Mouse (Mus musculus) midbrain, embryonic 15.5 days (tissue): Measurements from ENCODE around the gene Bbs9. TPM values are rescaled to one million over a fixed set of nuclear protein-coding genes. Genes with fewer than 3 reads are reported as not detected.

Source experiments
- ATAC-seq: fragments of 200-750 bp; cut with Nextera tagmentation; replicated peaks from 2 replicates; pipeline ENCODE4 v1.8.0; 2017; ENCODE audit warnings: moderate TSS enrichment
- H3K27ac ChIP-seq: fragments of 300-500 bp; sonication (generic); 2 replicates; pipeline ENCODE4 v1.5.1; 2015; ENCODE audit warnings: mild to moderate bottlenecking, inconsistent platforms
- H3K27me3 ChIP-seq: fragments of 300-500 bp; sonication (generic); replicated peaks from 2 replicates; pipeline ENCODE4 v1.6.1; 2015; ENCODE audit warnings: inconsistent platforms
- H3K36me3 ChIP-seq: fragments of 300-500 bp; sonication (generic); replicated peaks from 2 replicates; pipeline ENCODE4 v1.6.1; 2015; ENCODE audit warnings: inconsistent platforms
- H3K4me1 ChIP-seq: fragments of 300-500 bp; sonication (generic); 2 replicates; pipeline ENCODE4 v1.6.1; 2015; ENCODE audit warnings: inconsistent platforms
- H3K4me2 ChIP-seq: fragments of 300-500 bp; sonication (generic); 2 replicates; pipeline ENCODE4 v1.6.1; 2015; ENCODE audit warnings: inconsistent platforms, mild to moderate bottlenecking, moderate library complexity
- H3K4me3 ChIP-seq: fragments of 300-500 bp; sonication (generic); 2 replicates; pipeline ENCODE4 v1.5.1; 2015; ENCODE audit warnings: mild to moderate bottlenecking, inconsistent platforms
- H3K9ac ChIP-seq: fragments of 300-500 bp; sonication (generic); 2 replicates; pipeline ENCODE4 v1.6.1; 2015; ENCODE audit warnings: mild to moderate bottlenecking, inconsistent platforms
- H3K9me3 ChIP-seq: fragments of 300-500 bp; sonication (generic); 2 replicates; pipeline ENCODE4 v1.6.1; 2016; ENCODE audit warnings: inconsistent platforms
- WGBS: fragments of 180-500 bp; shearing (Covaris S2); methylation state at CpG from one replicate; pipeline ENCODE4 v1.1.7; 2015; ENCODE audit warnings: mixed read lengths; 5-methylcytosine and 5-hydroxymethylcytosine counted together
- polyA plus RNA-seq: library from polyadenylated mRNA; unstranded; fragments of >200 nt; fragmentation: Nextera tagmentation; extraction: Ambion mirVana; gene quantifications from 2 replicates; pipeline ENCODE4 v1.2.1, GENCODE M21; 2015

Gene Bbs9
- polyA plus RNA-seq, 1 experiment from 2014 or later = 25.0 TPM

DNA sequence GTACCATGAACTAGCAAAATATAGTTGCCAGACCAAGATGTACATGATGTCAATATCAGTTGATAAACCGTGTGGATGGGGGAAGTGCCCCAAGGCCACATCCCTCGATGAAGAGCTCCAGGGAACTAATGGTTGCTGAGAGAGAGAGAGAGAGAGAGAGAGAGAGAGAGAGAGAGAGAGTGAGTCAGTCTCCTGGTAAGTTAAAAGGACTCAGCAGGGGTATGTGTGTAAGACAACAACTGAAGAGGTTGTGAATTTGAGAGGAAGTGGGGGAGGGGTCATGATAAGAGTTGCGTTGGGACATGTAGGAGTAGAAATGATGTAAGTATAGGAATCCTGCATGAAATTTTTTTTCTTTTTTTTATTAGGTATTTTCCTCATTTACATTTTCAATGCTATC, 150.5 kb downstream of the Bbs9 start:
- H3K9ac ChIP-seq = no peak overlapping the region
- 89% methylated on average over 3 of the region's 3 CpGs for WGBS
- H3K27me3 ChIP-seq = no peaks in the 10 kb centered on the region
- no peaks in the 10 kb centered on the region for H3K4me1 ChIP-seq
- no peak for ATAC-seq
- no peak overlapping the region for H3K27ac ChIP-seq
- H3K4me2 ChIP-seq = no peak overlapping the region
- H3K36me3 ChIP-seq = no peaks in the 10 kb centered on the region
- H3K9me3 ChIP-seq = no peaks in the 10 kb centered on the region
- no peak overlapping the region for H3K4me3 ChIP-seq

DNA sequence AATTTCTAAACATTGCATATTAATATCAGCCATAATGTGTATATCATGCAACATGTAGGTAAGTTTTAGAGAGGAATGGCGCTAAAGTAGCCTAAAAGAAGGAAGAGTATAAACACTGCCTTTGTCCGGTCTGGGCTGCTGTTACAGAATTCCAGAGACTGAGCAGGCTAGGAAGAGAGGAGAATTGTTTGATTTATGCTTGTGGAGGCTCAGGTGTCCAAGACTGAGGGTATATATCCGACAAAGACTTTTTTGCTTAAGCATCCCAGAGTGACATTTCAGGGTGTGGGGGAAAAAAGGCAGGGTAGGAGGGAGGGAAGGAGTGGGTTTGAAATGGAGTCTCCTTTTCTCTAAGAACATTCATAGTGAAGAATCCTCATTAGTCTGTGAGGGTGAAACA, 152.4 kb downstream of the Bbs9 start:
- no peaks in the 10 kb centered on the region for H3K9me3 ChIP-seq
- 90% methylated on average over 3 of the region's 3 CpGs for WGBS
- no peak overlapping the region for H3K4me2 ChIP-seq
- ATAC-seq = no peak
- no peak overlapping the region for H3K9ac ChIP-seq
- H3K27ac ChIP-seq = no peak overlapping the region
- H3K36me3 ChIP-seq = no peaks in the 10 kb centered on the region
- no peak overlapping the region for H3K4me3 ChIP-seq
- H3K27me3 ChIP-seq = no peaks in the 10 kb centered on the region
- no peaks in the 10 kb centered on the region for H3K4me1 ChIP-seq

DNA sequence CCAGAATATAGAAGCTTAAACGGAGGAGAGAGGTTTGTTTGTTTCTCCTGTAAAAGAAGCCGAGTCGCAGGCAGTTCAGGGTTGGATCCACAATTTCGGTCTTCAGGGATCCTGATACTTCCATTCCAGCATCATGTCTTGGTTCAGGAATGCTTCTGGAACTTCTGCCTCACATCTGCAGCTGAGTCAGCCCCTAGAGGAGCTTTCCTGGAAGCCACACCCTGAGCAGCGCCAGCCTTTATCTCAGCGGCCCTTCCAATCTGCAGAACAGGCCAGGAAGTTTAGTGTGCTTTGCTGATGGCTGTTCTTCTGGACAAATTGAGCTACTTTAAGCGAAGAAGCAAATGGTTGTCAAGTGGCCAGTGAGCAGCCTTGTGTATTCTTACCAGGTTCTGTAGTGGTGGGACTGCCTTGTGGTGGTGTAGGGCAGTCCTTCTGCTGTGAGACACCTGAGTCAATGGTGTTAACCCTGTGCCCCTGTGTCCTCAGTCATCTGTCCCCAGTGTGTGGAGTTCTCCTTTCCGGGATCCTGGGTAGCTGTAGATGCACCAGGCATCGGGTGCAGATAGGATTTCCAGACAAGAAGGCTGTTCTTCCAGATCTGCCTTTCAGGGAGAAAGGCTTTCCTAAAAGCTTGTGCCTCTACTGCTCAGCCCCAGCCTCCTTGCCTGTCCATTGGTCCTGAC, 157.4 kb downstream of the Bbs9 start:
- 92% methylated on average over 9 of the region's 9 CpGs for WGBS
- no peak for ATAC-seq
- Histone ChIP-seq H3K9ac (no peak overlapping the region), H3K4me1 (no peaks in the 10 kb centered on the region), H3K27ac (no peak overlapping the region), H3K9me3 (no peaks in the 10 kb centered on the region), H3K36me3 (no peaks in the 10 kb centered on the region), H3K4me3 (no peak overlapping the region), H3K4me2 (no peak overlapping the region), H3K27me3 (no peaks in the 10 kb centered on the region)

DNA sequence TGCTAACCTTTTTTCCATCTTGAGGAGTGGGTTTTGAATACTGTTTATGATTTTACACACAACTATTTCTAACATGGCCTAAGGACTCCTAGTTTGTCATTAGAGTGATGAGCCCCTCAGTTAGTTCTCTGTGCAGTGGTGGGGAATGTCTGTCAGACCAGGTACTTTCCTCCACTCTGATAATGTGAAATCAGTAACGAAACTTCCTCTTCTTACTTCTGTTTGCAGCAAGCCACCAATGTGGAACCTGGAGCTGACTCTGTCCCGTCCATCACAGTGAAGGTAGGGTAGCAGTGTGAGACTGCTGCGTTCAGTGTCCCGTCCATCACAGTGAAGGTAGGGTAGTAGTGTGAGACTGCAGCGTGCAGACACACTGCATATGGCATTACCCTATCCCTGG, 163.0 kb downstream of the Bbs9 start:
- no peak overlapping the region for H3K4me3 ChIP-seq
- no peak overlapping the region for H3K27ac ChIP-seq
- no peaks in the 10 kb centered on the region for H3K27me3 ChIP-seq
- H3K9ac ChIP-seq = no peak overlapping the region
- no peak overlapping the region for H3K4me2 ChIP-seq
- ATAC-seq = no peak
- no peaks in the 10 kb centered on the region for H3K36me3 ChIP-seq
- no peaks in the 10 kb centered on the region for H3K9me3 ChIP-seq
- 94% methylated on average over 5 of the region's 5 CpGs for WGBS
- peaks cover 3% of the 10 kb centered on the region; the same call in 1 of the 2 replicates for H3K4me1 ChIP-seq

DNA sequence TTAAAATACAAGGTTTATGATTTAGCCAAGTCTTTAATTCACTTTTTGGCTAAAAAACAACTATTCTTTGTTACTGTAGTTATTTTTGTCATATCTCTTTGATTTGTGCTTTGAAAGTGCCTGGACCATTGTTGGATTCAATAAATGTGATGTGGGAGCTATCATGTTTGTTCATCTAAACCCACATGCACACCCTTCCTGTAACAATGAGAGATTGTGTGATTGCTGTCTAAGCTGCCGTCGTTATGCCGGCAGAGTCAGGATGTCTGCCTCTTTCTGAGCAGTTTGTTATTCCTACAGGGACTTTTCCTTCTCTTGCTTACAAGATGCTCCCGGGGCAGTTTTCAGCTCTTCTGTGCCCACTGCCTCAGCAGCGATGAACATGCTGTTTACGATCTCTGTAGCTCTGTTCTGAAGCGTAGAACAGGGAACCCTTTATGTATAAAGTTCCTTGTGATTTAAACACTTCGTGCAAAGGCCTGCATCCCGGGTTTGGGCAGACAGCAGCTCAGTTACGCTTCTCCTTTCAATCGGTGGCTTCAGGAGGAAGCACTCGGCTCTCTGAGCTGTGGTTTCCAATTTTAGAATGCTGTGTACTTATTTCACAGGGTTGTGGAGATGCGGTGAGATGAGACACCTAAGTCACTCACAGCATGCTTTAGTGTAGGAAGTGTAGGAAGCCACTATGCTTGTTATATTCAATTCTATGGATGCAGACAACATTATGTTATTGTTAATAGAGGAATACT, 165.3 kb downstream of the Bbs9 start:
- peak overlapping the region; percentile 32; the same call in 1 of the 2 replicates for H3K27ac ChIP-seq
- no peak for ATAC-seq
- H3K4me3 ChIP-seq = no peak overlapping the region
- no peaks in the 10 kb centered on the region for H3K36me3 ChIP-seq
- peaks cover 3% of the 10 kb centered on the region; the same call in 1 of the 2 replicates for H3K4me1 ChIP-seq
- no peak overlapping the region for H3K4me2 ChIP-seq
- 60% methylated on average over 13 of the region's 13 CpGs for WGBS
- no peak overlapping the region for H3K9ac ChIP-seq
- no peaks in the 10 kb centered on the region for H3K27me3 ChIP-seq
- no peaks in the 10 kb centered on the region for H3K9me3 ChIP-seq

DNA sequence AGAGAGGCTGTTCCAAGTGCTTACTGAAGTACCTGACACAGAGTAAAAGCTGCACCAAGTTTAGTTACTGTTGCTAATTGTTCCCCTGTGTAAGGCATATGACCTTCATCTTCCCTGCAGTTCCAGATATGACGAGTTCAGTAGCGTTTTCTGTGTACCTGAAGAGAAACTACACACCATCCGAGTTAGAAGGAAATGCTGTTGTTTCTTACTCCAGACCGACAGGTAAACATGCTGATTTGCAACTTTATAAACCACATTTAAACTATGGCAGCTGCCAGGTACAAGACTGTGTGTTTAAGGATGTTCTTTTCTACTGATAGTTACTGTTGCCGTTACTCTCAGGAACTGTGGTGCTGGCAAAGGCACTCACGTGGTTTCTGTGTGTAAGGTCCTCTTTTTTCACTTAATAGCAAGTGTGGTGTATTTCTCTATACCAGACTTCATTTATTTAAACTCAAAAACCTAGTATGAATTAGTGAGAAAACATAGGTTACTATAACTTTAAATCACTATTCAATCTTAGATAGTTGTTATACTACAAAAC, 170.4 kb downstream of the Bbs9 start:
- ATAC-seq = no peak
- H3K4me1 ChIP-seq = peaks cover under 1% of the 10 kb centered on the region; the same call in 1 of the 2 replicates
- no peak overlapping the region for H3K9ac ChIP-seq
- H3K4me3 ChIP-seq = no peak overlapping the region
- H3K4me2 ChIP-seq = no peak overlapping the region
- no peaks in the 10 kb centered on the region for H3K27me3 ChIP-seq
- H3K9me3 ChIP-seq = no peaks in the 10 kb centered on the region
- H3K27ac ChIP-seq = no peak overlapping the region
- no peaks in the 10 kb centered on the region for H3K36me3 ChIP-seq
- 92% methylated on average over 6 of the region's 6 CpGs for WGBS

DNA sequence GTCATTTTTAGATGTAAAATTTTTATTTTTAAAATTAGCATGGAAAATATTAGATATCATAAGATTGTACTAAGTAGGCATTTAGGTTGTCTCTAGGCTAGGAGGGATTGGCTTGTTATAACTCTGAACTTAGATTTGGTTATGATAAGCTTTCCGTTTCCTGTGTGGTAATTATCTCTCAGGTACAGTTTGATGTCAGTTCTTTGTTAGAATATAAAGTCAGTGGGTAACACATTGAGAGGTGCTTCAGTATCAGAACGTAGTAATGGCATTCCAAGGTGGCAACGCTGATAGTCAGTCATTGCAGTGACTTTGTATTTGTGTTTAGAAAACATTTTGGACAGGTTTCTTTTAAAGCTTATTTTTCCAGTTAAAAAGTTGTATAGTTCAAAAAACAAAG, 170.9 kb downstream of the Bbs9 start:
- ATAC-seq = no peak
- H3K4me3 ChIP-seq = no peak overlapping the region

DNA sequence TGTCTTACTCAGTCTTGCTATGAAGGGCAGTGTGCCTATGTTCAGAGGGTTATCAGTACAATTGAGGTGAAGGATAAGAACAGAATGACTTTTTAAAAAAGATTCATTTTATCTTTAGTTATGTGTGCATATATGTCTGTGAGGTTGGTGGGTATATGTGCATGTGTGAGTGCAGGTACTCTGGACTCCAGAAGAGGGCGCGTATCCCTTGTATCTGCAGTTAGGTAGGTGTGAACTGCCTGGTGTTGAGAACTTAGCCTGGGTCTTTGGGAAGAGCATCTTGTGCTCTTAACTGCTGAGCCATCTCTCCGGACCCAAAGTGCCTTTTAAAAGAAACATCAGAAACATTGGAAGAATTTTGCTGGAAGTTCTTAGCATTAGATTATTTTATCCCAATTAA, 172.6 kb downstream of the Bbs9 start:
- Histone ChIP-seq H3K4me3 (no peak overlapping the region), H3K9me3 (no peaks in the 10 kb centered on the region), H3K27ac (no peak overlapping the region), H3K27me3 (no peaks in the 10 kb centered on the region), H3K4me1 (no peaks in the 10 kb centered on the region), H3K4me2 (no peak overlapping the region), H3K36me3 (no peaks in the 10 kb centered on the region), H3K9ac (no peak overlapping the region)
- over 99% methylated on average over 3 of the region's 3 CpGs for WGBS
- ATAC-seq = no peak

More for the DNA sequence above, 170.9 kb downstream of the Bbs9 start:
- H3K9me3 ChIP-seq = no peaks in the 10 kb centered on the region
- no peak overlapping the region for H3K4me2 ChIP-seq
- no peaks in the 10 kb centered on the region for H3K27me3 ChIP-seq
- H3K9ac ChIP-seq = no peak overlapping the region
- 92% methylated on average over 3 of the region's 3 CpGs for WGBS
- no peaks in the 10 kb centered on the region for H3K4me1 ChIP-seq
- no peaks in the 10 kb centered on the region for H3K36me3 ChIP-seq
- no peak overlapping the region for H3K27ac ChIP-seq

DNA sequence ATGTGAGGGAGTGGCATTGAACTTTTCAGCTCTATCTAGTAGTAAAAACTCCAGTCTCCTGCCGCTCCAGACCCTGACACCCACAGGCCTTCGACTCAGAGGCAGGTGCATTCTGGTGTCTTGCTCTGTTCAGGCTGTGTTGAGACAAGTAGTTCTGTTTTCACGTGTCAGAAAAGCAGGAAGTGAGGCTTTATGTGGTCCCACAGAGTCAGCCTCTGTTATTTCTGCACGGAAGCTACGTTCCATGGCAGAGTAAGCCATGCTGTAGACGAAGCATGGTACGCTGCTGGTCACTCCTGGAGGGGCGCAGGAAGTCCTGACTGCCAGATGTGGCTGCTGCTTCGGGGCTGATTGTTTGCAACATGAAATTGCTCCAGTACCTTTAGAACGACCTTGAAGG, 174.1 kb downstream of the Bbs9 start:
- Histone ChIP-seq H3K9me3 (no peaks in the 10 kb centered on the region), H3K4me2 (no peak overlapping the region), H3K4me1 (no peaks in the 10 kb centered on the region), H3K9ac (no peak overlapping the region), H3K27me3 (no peaks in the 10 kb centered on the region), H3K27ac (no peak overlapping the region), H3K4me3 (no peak overlapping the region), H3K36me3 (no peaks in the 10 kb centered on the region)
- ATAC-seq = no peak
- 85% methylated on average over 10 of the region's 10 CpGs for WGBS

DNA sequence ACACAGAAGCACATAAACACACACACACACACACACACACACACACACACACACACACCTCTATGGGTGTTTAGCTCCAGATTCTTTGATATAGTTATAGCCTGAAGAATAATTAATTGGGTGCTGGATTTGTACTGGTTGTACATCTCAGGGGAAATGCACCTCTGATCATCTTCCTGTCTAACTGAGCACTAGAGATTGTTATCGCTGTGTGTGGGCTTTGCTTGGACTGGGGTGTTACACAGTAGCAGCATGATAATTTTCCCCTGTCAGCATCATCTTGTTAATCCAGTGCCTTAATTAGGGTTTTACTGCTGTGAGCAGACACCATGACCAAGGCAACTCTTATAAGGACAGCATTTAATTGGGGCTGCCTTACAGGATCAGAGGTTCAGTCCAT, 175.3 kb downstream of the Bbs9 start:
- H3K27me3 ChIP-seq = no peaks in the 10 kb centered on the region
- no peak overlapping the region for H3K4me3 ChIP-seq
- no peak overlapping the region for H3K4me2 ChIP-seq
- no peaks in the 10 kb centered on the region for H3K36me3 ChIP-seq
- H3K9me3 ChIP-seq = no peaks in the 10 kb centered on the region
- 78% methylated on average over 1 of the region's 1 CpGs for WGBS
- no peak overlapping the region for H3K27ac ChIP-seq
- no peaks in the 10 kb centered on the region for H3K4me1 ChIP-seq
- ATAC-seq = no peak
- H3K9ac ChIP-seq = no peak overlapping the region

DNA sequence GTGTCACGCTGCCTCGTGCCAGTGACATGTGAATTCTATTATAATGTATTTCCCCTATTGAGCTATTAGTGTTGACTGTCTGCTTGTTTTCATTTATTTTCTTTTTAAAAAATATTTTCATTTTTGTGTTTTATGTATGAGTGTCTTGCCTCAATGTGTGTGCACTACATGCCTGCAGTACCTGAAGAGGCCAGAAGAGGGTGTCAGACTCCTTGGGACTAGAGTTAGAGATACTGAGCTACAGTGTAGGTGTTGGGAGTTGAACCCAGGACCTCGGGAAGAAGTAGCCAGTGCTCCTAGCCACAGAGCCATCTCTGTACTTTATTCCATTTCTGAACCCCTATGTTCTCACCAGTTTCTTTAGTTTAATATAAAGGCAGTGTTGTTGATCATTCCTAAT, 176.1 kb downstream of the Bbs9 start:
- Histone ChIP-seq H3K4me1 (no peaks in the 10 kb centered on the region), H3K27ac (no peak overlapping the region), H3K9me3 (no peaks in the 10 kb centered on the region), H3K4me3 (no peak overlapping the region), H3K4me2 (no peak overlapping the region), H3K9ac (no peak overlapping the region), H3K27me3 (no peaks in the 10 kb centered on the region), H3K36me3 (no peaks in the 10 kb centered on the region)
- WGBS = 89% methylated on average over 3 of the region's 3 CpGs
- no peak for ATAC-seq

DNA sequence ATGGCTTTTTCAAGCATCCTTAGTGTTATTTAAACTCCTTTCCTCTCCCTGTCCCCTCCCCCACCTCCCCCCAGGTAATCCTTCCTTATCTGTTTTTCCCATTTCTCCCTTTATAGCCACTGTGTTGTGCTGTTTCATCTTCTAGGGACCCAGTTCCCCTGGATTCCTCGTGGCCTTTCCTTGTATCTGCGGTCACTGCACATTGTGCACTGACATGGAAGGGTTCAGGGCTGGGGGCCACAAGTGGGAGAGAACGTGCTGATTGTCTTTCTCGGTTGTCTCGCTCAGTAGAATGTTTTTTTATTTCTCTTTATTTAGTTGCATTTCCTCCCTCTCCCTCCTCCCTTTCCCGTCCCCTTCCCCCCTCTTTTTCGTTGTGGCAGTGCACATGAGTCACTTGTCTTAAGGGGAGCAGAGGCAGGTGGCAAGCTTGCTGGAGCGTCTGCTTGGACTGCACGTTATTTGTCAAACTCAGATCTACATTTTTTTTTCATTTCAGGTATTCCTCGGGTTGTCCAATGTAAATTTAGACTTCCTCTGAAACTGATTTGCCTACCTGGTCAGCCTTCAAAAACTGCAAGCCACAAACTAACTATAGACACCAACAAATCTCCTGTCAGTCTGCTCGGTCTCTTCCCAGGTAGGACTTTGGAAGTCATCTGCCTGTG, 179.3 kb downstream of the Bbs9 start:
- no peak overlapping the region for H3K9ac ChIP-seq
- no peak overlapping the region for H3K27ac ChIP-seq
- no peaks in the 10 kb centered on the region for H3K9me3 ChIP-seq
- H3K27me3 ChIP-seq = no peaks in the 10 kb centered on the region
- 71% methylated on average over 11 of the region's 11 CpGs for whole genome bisulfite sequencing
- no peak for ATAC-seq
- no peak overlapping the region for H3K4me2 ChIP-seq
- H3K4me3 ChIP-seq = no peak overlapping the region
- no peaks in the 10 kb centered on the region for H3K4me1 ChIP-seq
- no peaks in the 10 kb centered on the region for H3K36me3 ChIP-seq
